In genomic region chr15:30515425-30515824, GRCm38 (mm10) we compare ENCODE assay signal across 12 mouse cellular contexts.
A peak's percentile ranks its signal among the peaks of the same experiment; 100 is the strongest.
DNase-seq lines count a peak whose midpoint lies in the region; ATAC-seq lines count a peak whose summit lies in the region.
"Had no signal": no experiment of that assay in that cellular context is flagged by ENCODE, and none has a peak within 500 bp of the region (broad histone marks: within the 10 kb centered on the region; RNA-seq: fewer than 3 reads in every experiment).

No protein-coding gene starts in this region.

- 39% methylated on average over 4 of the region's 4 CpGs for WGBS in hindbrain, embryonic 13.5 days

- H3K9me3 ChIP-seq in hindbrain, embryonic 13.5 days, result no peaks in the 10 kb centered on the region
- H3K9me3 ChIP-seq: heart, embryonic 13.5 days; liver, embryonic 15.5 days had no signal

- H3K27me3 ChIP-seq in hindbrain, embryonic 13.5 days, result no peaks in the 10 kb centered on the region
- H3K27me3 ChIP-seq: CH12.LX; heart, embryonic 13.5 days; liver, embryonic 15.5 days had no signal

- peak overlapping the region; percentile 56; the same call in 1 of the 2 replicates for H3K27ac ChIP-seq in hindbrain, embryonic 13.5 days
- H3K27ac ChIP-seq: heart, embryonic 13.5 days; kidney, postnatal 0 days; left cerebral cortex, adult 2 months; liver, embryonic 15.5 days had no signal

- no peak overlapping the region for H3K4me2 ChIP-seq in hindbrain, embryonic 13.5 days
- H3K4me2 ChIP-seq: heart, embryonic 13.5 days; liver, embryonic 15.5 days had no signal

- peak; percentile 3 for DNase-seq in gastrocnemius, postnatal 14 days
- no peak for DNase-seq in gastrocnemius, adult 18-20 months (ENCODE audit: low spot score)
- peak; percentile 1 for DNase-seq in lung, postnatal 10 days
- no peak for DNase-seq in lung, postnatal 36 days
- DNase-seq in cerebellum, adult 9-10 months, result peak; percentile 45
- no peak for DNase-seq in thymus, postnatal 10 days (ENCODE audit: low spot score in 2 of 2)

- intact Hi-C loops in gastrocnemius, postnatal 14 days (cut with DNase I; ENCODE audit: low total_unique reads), result no loop called here

- H3K9ac ChIP-seq in hindbrain, embryonic 13.5 days, result no peak overlapping the region
- H3K9ac ChIP-seq: heart, embryonic 13.5 days; liver, embryonic 15.5 days had no signal

- H3K36me3 ChIP-seq in hindbrain, embryonic 13.5 days, result no peaks in the 10 kb centered on the region
- H3K36me3 ChIP-seq: heart, embryonic 13.5 days; liver, embryonic 15.5 days had no signal

- H3K4me3 ChIP-seq in hindbrain, embryonic 13.5 days, result no peak overlapping the region
- H3K4me3 ChIP-seq: heart, embryonic 13.5 days; left cerebral cortex, adult 2 months; liver, embryonic 15.5 days had no signal

- ATAC-seq in hindbrain, embryonic 13.5 days (ENCODE audit: low FRiP score), result peak; percentile 63; the same call in 1 of the 2 replicates

- peaks cover 22% of the 10 kb centered on the region for H3K4me1 ChIP-seq in hindbrain, embryonic 13.5 days (replicated peaks)
- H3K4me1 ChIP-seq: liver, embryonic 15.5 days had no signal

Comparison
In these comparisons a context has a peak if more than half of its experiments do, and no peak if none do; other contexts are left out.
1. DNase-seq: peak in gastrocnemius, postnatal 14 days (single experiment), lung, postnatal 10 days (single experiment) and cerebellum, adult 9-10 months (single experiment); none in gastrocnemius, adult 18-20 months (single experiment), lung, postnatal 36 days (single experiment) and thymus, postnatal 10 days (0 of 2).